Mouse (Mus musculus): ENCODE data around the gene Gm28372. TPM values are rescaled to one million over a fixed set of nuclear protein-coding genes. Genes with fewer than 3 reads are reported as not detected.

Gene Gm28372
- total and polyA plus RNA-seq, 3 experiments: 0.23 TPM; not detected in 2

GRCm38 (mm10) chr2:130424126-130424853, 19.3 kb downstream of the Gm28372 start, which contains the start of the genes Vps16 and Pced1a (continued):
- TF ChIP-seq CTCF (conservative IDR thresholded peaks at IDR 0.05 in 1 of 2, IDR thresholded peaks at IDR 0.05 in 1 of 2; ENCODE audit: low read depth in 2 of 2, low read length in 2 of 2): peak in 1 of 2 experiments; percentile 33; a peak in 1 of 4 replicates

DNA sequence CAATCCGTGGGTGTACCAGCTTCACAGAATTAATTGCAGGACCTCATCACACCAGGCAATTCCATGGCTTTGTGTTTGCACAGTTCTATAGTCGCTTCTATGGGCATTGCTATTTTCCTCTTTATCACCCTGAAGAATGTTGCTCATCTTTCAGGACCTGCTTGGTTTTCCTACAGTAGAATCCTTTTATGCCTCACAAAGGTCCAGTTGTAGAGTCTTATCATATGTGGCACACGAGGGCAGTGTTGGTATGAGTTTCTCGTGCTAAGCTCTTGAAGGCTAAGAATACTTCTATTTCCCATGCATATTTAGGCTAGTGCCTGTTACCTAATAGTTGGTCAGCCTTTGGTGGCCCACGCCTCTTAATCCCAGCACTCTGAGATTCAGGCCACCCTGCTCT, 20.1 kb downstream of the Gm28372 start:
- DNase-seq (ENCODE audit: extremely low read depth): no peak
- Histone ChIP-seq H3K9me3 (replicated peaks; ENCODE audit: low read length) (no peaks in the 10 kb centered on the region), H3K4me1 (ENCODE audit: control insufficient read depth in 1 of 2, insufficient read depth in 2 of 2) (peaks cover 14 to 71% of the 10 kb centered on the region in 2 experiments), H3K9ac (ENCODE audit: insufficient read depth, low read depth) (peak overlapping the region; percentile 88), H3K27me3 (replicated peaks) (no peaks in the 10 kb centered on the region), H3K27ac (ENCODE audit: insufficient read depth, low read depth) (no peak overlapping the region), H3K4me3 (replicated peaks in 1 of 3; ENCODE audit: low read depth in 2 of 3, low read length in 2 of 3, poor library complexity in 1 of 3) (peak overlapping the region; percentile 91 to 93 (median 93)), H3K36me3 (replicated peaks in 1 of 2; ENCODE audit: control insufficient read depth in 1 of 2, insufficient read depth in 1 of 2, low read length in 1 of 2) (peaks cover 19 to 52% of the 10 kb centered on the region in 2 experiments), H3K4me2 (ENCODE audit: insufficient read depth, low read depth, poor library complexity, severe bottlenecking) (peak overlapping the region; percentile 91), H3K79me2 (replicated peaks; ENCODE audit: control insufficient read depth, extremely low read depth, insufficient read depth, poor library complexity, severe bottlenecking) (peaks cover 47% of the 10 kb centered on the region)
- dilution Hi-C loops (cut with MboI; ENCODE audit: extremely low pct_ligation_motif_present, extremely low pct_unique_long_range_greater_than_20kb, low sequenced_read_pairs): no loop called here
- in situ Hi-C loops (cut with MboI; ENCODE audit: low pct_ligation_motif_present, low pct_unique_long_range_greater_than_20kb, low sequenced_read_pairs): no loop called here
- TF ChIP-seq EP300 (IDR thresholded peaks at IDR 0.05; ENCODE audit: low read length) (no peak), SMC3 (IDR thresholded peaks at IDR 0.05; ENCODE audit: low read depth, low read length) (peak; percentile 14; the same call in 1 of the 2 replicates), CTCF (conservative IDR thresholded peaks at IDR 0.05 in 1 of 2, IDR thresholded peaks at IDR 0.05 in 1 of 2; ENCODE audit: low read depth in 2 of 2, low read length in 2 of 2) (peak in 1 of 2 experiments; percentile 52; a peak in 2 of 4 replicates), TCF12 (IDR thresholded peaks at IDR 0.05; ENCODE audit: low read depth, low read length) (no peak), ZC3H11A (IDR thresholded peaks at IDR 0.05; ENCODE audit: low read depth, low read length) (no peak), BHLHE40 (IDR thresholded peaks at IDR 0.05; ENCODE audit: low read depth, low read length) (no peak), POLR2AphosphoS2 (IDR thresholded peaks at IDR 0.05; ENCODE audit: low read depth, low read length) (no peak), RAD21 (IDR thresholded peaks at IDR 0.05; ENCODE audit: low read depth, low read length) (peak; percentile 38), ZKSCAN1 (IDR thresholded peaks at IDR 0.05; ENCODE audit: borderline replicate concordance, low read depth, low read length) (no peak), E2F4 (IDR thresholded peaks at IDR 0.05; ENCODE audit: insufficient replicate concordance, low read depth, low read length) (no peak), CHD1 (IDR thresholded peaks at IDR 0.05; ENCODE audit: low read depth, low read length) (no peak)

DNA sequence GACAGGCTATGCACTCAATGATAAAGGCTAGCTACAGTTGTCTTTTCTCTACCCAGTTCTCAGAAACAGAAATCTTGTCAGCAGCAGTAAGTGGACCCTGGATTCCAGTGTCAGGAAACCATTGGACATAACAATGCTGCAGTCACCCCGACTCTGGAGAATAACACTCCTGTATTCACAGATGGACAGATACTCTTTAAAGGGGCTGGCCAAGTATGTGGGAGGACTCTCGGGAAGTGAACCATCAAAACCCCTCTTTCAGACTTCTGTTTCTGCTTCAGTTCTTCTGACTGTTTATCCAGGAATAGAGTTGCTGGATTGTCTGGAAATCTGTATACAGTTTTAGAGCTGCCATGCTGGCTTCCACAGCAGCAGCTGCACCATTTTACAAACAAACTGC, 24.8 kb downstream of the Gm28372 start:
- no peaks in the 10 kb centered on the region for H3K9me3 ChIP-seq (replicated peaks; ENCODE audit: low read length)
- no peak for DNase-seq (ENCODE audit: extremely low read depth)
- H3K27ac ChIP-seq (ENCODE audit: insufficient read depth, low read depth): no peak overlapping the region
- no peak overlapping the region for H3K4me3 ChIP-seq (replicated peaks in 1 of 3; ENCODE audit: low read depth in 2 of 3, low read length in 2 of 3, poor library complexity in 1 of 3)
- peaks cover 13 to 59% of the 10 kb centered on the region in 2 experiments for H3K36me3 ChIP-seq (replicated peaks in 1 of 2; ENCODE audit: control insufficient read depth in 1 of 2, insufficient read depth in 1 of 2, low read length in 1 of 2)
- dilution Hi-C loops (cut with MboI; ENCODE audit: extremely low pct_ligation_motif_present, extremely low pct_unique_long_range_greater_than_20kb, low sequenced_read_pairs): no loop called here
- TF ChIP-seq TBP (conservative IDR thresholded peaks at IDR 0.05; ENCODE audit: low read depth, low read length) (no peak), TCF12 (IDR thresholded peaks at IDR 0.05; ENCODE audit: low read depth, low read length) (no peak), POLR2A (IDR thresholded peaks at IDR 0.05; ENCODE audit: low read depth, low read length) (no peak), ZNF384 (IDR thresholded peaks at IDR 0.05; ENCODE audit: low read depth, low read length) (no peak), NRF1 (IDR thresholded peaks at IDR 0.05; ENCODE audit: low read depth, low read length) (no peak), JUN (IDR thresholded peaks at IDR 0.05; ENCODE audit: insufficient read depth, low read depth, low read length) (no peak), MAX (IDR thresholded peaks at IDR 0.05; ENCODE audit: low read length) (no peak), GABPA (IDR thresholded peaks at IDR 0.05; ENCODE audit: insufficient replicate concordance, low read depth, low read length) (no peak), ZC3H11A (IDR thresholded peaks at IDR 0.05; ENCODE audit: low read depth, low read length) (no peak), IRF4 (IDR thresholded peaks at IDR 0.05; ENCODE audit: low read depth, low read length) (no peak), KAT2A (IDR thresholded peaks at IDR 0.05; ENCODE audit: insufficient replicate concordance, low read length) (no peak), CHD2 (IDR thresholded peaks at IDR 0.05; ENCODE audit: low read length) (no peak), E2F4 (IDR thresholded peaks at IDR 0.05; ENCODE audit: insufficient replicate concordance, low read depth, low read length) (no peak)
- peaks cover 81% of the 10 kb centered on the region for H3K79me2 ChIP-seq (replicated peaks; ENCODE audit: control insufficient read depth, extremely low read depth, insufficient read depth, poor library complexity, severe bottlenecking)
- H3K4me2 ChIP-seq (ENCODE audit: insufficient read depth, low read depth, poor library complexity, severe bottlenecking): no peak overlapping the region
- no peak overlapping the region for H3K9ac ChIP-seq (ENCODE audit: insufficient read depth, low read depth)
- in situ Hi-C loops (cut with MboI; ENCODE audit: low pct_ligation_motif_present, low pct_unique_long_range_greater_than_20kb, low sequenced_read_pairs): no loop called here
- H3K27me3 ChIP-seq (replicated peaks): no peaks in the 10 kb centered on the region
- peaks cover 2 to 77% of the 10 kb centered on the region in 2 experiments; a peak in 3 of 4 replicates for H3K4me1 ChIP-seq (ENCODE audit: control insufficient read depth in 1 of 2, insufficient read depth in 2 of 2)

Measured in CH12.LX (cell line).